Mouse (Mus musculus) spleen, postnatal 36 days (tissue): ENCODE data around the gene Abraxas2.

ENCODE experiments used
- DNase-seq, 2 experiments: peaks; one replicate each; pipeline ENCODE4 v3.0.0; 2022; ENCODE audit warnings: low spot score in 2 of 2, mixed read lengths in 1 of 2

The Abraxas2 gene

DNA sequence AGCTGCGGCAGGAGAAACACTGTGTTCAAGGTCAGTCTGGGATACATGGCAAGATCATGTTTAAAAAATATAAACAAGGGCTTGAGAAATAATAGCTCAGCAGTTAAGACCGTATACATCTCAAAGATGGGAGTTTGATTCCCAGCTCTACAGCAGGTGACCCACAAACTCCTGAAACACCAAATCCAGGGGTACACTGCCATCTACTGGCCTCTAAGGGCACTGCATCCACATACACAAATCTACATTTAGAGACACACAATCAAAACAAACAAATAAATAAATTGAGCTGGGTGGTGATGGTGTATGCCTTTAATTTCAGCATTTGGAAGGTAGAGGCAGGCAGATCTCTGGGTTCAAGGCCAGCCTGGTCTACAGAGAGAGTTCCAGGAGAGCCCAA lies 39.2 kb downstream of the Abraxas2 start:
- peak in 1 of 2 experiments; percentile 13 for DNase-seq

DNA sequence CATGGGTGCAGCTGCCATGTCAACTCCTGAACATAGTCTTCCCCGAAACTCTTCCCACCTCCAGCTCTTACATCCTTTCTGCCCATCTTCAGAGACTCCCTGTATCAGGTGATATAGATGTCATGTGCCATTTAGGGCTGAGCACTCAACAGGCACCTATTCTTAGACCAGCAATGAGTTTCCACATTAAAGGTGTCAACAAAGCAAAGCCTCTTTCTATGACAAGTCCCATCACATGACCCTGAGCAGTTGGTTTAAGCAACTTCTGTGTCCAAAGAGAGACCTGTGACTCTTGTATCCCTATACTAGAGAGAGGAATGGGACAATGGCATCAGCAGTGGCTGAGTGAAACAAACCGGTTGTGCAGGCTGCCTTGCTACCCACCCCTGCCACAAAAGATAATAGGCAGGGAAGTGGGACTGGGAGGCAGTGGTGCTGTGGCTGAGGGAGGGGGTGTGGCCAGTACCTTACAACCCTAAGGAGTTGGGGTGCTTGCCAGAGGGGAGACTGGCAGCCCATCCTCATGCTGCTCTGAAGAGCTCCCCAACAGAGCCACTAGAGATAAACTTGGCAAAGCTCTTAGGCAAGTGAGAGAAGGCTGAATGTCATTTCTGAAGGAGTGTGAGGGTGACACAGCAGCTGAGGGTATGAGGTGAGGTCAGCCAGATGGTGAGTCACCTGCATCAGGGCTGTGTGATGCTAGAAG lies 42.0 kb downstream of the Abraxas2 start:
- no peak for DNase-seq

DNA sequence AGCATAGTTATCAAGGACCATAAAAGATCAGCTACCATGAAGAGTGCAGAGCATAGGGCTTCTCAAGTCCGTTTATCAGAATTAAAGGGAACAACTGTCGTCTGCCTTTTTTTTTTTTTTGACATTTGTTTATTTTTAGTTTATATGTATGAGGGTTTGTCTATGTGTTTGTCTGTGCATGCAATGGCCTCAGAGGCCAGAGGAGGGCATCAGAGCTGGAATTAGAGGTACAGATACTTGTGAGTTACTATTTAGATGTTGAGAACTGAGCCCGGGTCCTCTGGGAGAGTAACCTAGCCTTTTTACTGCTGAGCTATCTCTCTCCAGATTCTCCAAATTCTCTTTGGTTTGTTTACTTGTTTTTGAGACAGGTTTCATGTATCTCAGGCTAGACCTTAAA lies 44.8 kb downstream of the Abraxas2 start:
- DNase-seq: no peak

DNA sequence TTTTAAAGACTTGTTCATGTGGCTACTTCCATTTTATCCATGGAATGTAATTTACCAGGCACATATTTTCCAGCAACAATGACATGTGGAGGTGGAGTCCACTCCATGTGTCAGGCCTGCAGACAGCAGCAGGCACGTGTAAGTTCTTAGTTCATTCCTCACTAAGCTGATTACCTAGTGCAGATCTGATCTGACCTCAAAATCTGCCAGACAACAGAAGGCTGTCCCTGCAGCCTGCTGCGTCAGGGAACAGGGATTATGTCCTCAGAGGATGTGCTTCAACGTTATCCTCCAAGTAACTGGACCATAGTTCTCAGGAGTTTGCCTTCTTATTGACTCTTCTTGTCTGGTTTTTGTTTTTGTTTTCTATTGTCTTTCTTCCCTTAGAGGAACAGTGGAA lies 62.9 kb downstream of the Abraxas2 start:
- DNase-seq: no peak

DNA sequence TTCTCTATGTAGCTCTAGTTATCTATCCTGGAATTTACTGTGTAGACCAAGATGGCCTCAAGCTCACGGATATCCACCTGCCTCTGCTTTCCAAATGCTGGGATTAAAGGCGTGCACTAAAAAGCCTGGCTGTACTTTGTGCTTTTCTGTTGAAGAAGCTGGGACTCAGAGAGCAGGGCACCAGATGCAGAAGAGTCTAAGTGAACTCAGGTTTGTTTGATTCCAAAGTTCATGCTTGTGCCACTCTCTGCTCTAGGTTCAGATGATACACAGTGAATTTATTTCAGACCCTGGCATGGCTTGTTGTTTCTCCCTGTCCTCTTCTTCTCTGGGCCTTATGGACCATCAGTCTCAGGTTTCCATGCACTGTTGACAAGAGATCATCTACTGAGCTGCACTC lies 66.2 kb downstream of the Abraxas2 start:
- DNase-seq: no peak

DNA sequence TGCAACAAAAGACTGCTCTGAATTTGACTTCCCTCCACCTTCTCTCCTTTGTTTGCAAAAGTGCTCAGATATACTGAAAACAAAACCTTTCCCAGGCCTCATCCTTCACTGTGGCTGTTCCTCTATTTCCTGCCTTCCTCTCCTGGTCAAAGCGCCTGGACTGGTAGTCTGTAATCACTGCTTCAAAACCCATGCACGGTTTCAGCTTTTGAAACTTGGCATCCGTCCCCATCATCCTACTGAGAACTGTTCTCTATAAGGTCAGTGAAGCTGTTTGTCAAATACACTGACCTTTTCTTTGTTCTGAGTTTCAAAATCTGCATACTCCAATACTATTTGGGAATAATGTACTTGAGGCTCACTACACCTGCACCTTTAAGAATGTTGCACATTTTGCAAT lies 68.2 kb downstream of the Abraxas2 start:
- DNase-seq: no peak

DNA sequence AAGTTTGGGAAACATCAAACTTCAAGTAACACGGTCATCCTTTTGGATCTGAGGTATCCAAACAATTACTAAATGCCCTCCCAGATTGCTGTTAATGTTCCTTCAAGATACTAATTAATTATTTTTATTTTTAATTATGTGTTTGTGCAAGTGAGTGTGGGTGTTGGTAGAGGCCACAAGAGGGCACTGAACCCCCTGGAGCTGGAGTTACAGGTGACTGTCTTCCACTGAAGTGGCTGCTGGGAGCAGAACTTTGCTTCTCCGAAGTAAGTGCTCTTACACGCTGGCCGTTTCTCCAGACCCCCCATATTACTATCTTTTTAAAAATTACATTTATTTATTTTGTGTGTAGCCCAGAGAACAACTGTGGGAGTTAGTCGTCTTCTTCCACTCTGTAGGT lies 71.0 kb downstream of the Abraxas2 start:
- no peak for DNase-seq

DNA sequence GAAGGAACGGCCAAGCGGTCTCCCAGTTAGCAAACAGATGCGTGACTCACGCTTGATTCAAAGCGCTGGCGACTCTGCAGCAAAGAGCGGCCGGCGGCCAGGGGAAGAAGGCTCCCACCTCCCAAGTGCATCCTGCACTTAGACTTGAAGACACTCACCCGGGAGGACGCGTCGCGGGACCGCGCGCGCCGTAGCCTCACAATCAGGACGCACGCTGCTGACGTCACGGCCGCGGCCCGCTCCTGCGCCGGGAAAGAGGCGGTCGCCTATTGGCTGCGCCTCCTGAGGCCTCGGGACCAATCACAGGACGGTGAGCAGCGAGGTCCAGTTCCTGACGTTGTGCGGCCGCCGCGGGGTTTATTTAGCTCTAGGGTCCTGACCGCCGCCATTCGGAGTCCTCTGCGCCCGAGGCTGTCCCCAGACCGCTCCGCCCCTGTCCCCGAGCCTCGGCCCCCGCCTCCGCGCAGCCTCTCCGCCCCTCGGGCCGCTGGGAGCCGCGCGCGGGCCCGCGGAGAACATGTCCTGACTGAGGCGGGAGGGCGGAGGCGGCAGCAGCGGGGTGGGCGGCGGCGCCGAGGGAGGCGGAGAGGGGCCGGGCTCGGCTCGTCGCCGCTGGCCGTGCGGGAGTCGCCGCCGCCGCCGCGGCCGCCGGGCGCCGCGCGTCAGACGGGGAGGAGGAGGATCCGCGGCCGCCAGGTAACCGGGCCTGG lies 72.0 kb downstream of the Abraxas2 start, which contains the start of gene Zranb1:
Zranb1 (plus strand) TSS at position 293 of the 710 bp plus-strand sequence.
- DNase-seq: peak; percentile 97 to 98

DNA sequence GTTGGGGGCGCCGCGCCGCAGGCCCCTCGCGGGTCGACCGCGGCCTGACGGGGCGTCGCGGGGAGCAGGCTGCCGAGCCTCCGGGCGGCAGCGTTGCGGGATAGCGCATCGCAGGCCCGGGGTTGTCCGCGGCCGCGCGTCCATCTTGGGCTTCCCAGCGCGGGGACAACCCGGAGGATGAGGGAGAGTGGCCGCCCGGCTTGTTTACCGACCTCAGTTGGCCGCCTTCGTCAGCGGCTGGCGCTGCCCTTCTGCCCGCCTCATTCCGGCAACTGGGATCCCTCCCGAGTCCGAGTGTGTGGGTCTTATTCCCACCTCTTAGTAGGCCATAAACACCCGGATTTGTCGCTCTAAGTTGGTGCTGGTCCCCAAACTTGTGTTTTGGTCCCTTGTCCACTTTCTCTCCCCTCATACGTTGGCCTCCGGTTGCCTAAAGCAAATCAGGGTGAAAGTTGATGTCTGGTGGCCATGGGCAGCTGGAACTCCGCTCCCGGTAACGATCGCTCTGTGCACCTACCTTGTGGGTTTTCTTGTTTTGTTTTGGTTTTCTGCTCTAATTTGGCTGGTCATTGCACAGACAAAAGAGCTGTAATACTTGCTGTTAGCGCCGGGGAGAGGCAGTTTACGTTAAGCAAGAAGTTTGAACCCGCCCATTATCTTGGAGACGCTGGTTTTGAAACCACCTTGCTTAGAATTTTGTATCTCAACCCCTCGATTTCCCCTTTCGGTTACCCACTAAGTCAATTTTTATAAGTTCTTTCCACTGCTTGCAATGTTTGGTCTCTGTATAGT lies 72.7 kb downstream of the Abraxas2 start:
- peak; percentile 3 to 26 for DNase-seq

DNA sequence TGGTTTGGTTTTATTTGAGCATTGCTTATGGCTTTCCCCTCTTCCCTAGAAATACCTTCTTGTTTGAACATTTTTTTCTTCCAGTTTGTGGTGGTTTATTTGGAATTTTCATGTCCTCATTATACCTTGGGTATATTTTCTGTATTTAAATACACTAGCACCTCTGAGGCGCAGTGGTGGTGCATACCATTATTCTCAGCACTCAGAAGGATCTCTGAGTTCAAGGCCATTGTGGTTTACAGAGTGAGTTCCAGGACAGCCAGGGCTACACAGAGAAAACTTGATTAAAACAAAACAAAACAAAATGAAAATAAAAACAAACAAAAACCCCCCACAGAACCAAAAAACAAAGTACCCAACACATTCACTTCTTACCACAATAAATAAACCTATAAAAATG lies 74.3 kb downstream of the Abraxas2 start:
- no peak for DNase-seq
